Mouse (Mus musculus) CH12.LX (cell line): ENCODE data around the gene Mcf2l.

Experiments used
- CHD1 ChIP-seq: IDR thresholded peaks from 2 replicates; pipeline ENCODE4 v1.6.1; 2012; ENCODE audit warnings: low read depth, low read length, improper control_type of control experiment, inconsistent platforms
- CTCF ChIP-seq, 2 experiments: IDR thresholded peaks in 1 of 2; conservative IDR thresholded peaks in 1 of 2; 2 replicates each; pipeline ENCODE4 v1.5.1; 2011 to 2012; ENCODE audit warnings: low read depth in 2 of 2, low read length in 2 of 2, improper control_type of control experiment in 1 of 2, inconsistent platforms in 1 of 2, mild to moderate bottlenecking in 1 of 2, moderate library complexity in 1 of 2
- EP300 ChIP-seq: IDR thresholded peaks from 2 replicates; pipeline ENCODE4 v1.6.1; 2011; ENCODE audit warnings: low read length, improper control_type of control experiment
- MEF2A ChIP-seq: IDR thresholded peaks from 2 replicates; pipeline ENCODE4 v1.6.1; 2014; ENCODE audit warnings: low read depth, mild to moderate bottlenecking, inconsistent platforms, low read length, improper control_type of control experiment, borderline replicate concordance
- NRF1 ChIP-seq: IDR thresholded peaks from 2 replicates; pipeline ENCODE4 v1.6.1; 2014; ENCODE audit warnings: low read depth, mild to moderate bottlenecking, inconsistent platforms, low read length, improper control_type of control experiment, moderate library complexity
- PAX5 ChIP-seq: IDR thresholded peaks from 2 replicates; pipeline ENCODE4 v1.6.1; 2012; ENCODE audit warnings: low read length, inconsistent platforms, mixed read lengths
- POLR2A ChIP-seq: IDR thresholded peaks from 2 replicates; pipeline ENCODE4 v1.6.1; 2011; ENCODE audit warnings: low read depth, mild to moderate bottlenecking, improper control_type of control experiment, low read length
- RCOR1 ChIP-seq: conservative IDR thresholded peaks from 2 replicates; pipeline ENCODE4 v1.6.1; 2012; ENCODE audit warnings: low read depth, mild to moderate bottlenecking, inconsistent platforms, low read length, improper control_type of control experiment
- USF2 ChIP-seq: conservative IDR thresholded peaks from 2 replicates; pipeline ENCODE4 v1.6.1; 2011; ENCODE audit warnings: low read depth, low read length, improper control_type of control experiment
- ZNF384 ChIP-seq: IDR thresholded peaks from 2 replicates; pipeline ENCODE4 v1.6.1; 2012; ENCODE audit warnings: low read depth, low read length, improper control_type of control experiment, inconsistent platforms

DNA sequence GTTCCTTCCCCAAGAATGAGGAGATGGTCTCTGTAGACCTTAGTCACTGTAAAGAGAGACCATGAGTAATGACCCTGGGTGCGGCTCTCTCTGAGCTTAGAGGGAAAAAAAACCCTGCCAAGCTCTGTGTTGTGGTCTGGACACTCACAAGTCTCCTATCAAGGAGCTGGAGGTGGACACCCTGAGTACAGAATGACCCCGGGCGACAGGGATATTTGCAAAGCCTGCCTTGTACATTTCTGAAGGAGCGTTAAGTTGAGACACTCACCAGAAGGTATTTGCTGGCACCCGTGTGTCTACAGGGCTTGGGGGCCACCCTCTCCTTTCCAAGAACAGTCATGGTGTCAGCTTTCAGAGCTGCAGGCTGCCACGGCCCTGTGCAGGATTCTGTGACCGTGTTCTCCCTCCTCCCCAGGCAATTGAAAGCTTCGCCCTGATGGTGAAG lies 123.2 kb downstream of the Mcf2l start:
- no peak for TF ChIP-seq POLR2A
- TF ChIP-seq CTCF (conservative IDR thresholded peaks at IDR 0.05 in 1 of 2, IDR thresholded peaks at IDR 0.05 in 1 of 2; ENCODE audit: low read depth in 2 of 2, low read length in 2 of 2) = no peak
- TF ChIP-seq MEF2A = no peak
- TF ChIP-seq ZNF384 = no peak
- no peak for TF ChIP-seq RCOR1
- TF ChIP-seq NRF1 = no peak
- TF ChIP-seq USF2 = no peak
- no peak for TF ChIP-seq EP300
- no peak for TF ChIP-seq CHD1
- no peak for TF ChIP-seq PAX5
